Mouse (Mus musculus) cerebellum, adult 9-10 months (tissue): ENCODE results near the gene Slc38a5.

Experiments used
- DNase-seq: peaks from one replicate; pipeline ENCODE4 v3.0.0; 2022

The Slc38a5 gene

GRCm38 (mm10) chrX:8314905-8315304, 44.0 kb downstream of the Slc38a5 start:
- DNase-seq = peak; percentile 43

GRCm38 (mm10) chrX:8327124-8327523, 56.2 kb downstream of the Slc38a5 start, which contains the start of gene Ssxb10:
TSS of gene Ssxb10 (plus strand) at chrX:8327424.
- DNase-seq = no peak
